Mouse (Mus musculus): ENCODE results near the gene Tpra1. TPM values are rescaled to one million over a fixed set of nuclear protein-coding genes. Genes with fewer than 3 reads are reported as not detected.
A peak's percentile ranks its signal among the peaks of the same experiment; 100 is the strongest.

The Tpra1 gene
- total RNA-seq, 2 experiments from 2014 or later, result 38.4 to 46.0 TPM

- DNase-seq (ENCODE audit: low spot score in 2 of 2), result no peak
Measured at GRCm38 (mm10) chr6:88925640-88926205, 23.7 kb downstream of the Tpra1 start.

- DNase-seq (ENCODE audit: low spot score in 2 of 2), result no peak
Measured at GRCm38 (mm10) chr6:88926870-88927269, 24.8 kb downstream of the Tpra1 start.

GRCm38 (mm10) chr6:88927595-88927994 lies 25.5 kb downstream of the Tpra1 start:
- peak; percentile 75 to 93 for DNase-seq (ENCODE audit: low spot score in 2 of 2)

DNA sequence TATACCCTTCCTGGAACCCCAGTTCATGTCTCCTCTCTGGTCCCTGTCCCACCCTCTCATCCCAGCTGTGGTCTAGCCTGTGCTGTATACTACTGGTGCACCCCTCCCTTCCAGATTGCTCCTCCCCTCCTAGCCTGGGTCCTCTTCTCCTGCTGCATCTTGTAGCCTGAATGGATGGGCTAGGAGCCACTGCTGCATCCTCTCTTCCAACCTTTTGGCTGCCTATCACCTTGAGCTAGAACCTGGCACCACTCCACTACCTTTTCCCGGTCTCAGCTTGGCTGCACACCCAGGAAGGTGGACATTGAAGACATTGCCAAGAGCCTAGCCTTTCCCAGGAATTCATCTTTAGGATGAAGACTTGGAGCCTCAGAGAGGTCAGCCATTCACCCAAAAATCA lies 26.0 kb downstream of the Tpra1 start:
- no peak for DNase-seq (ENCODE audit: low spot score in 2 of 2)

GRCm38 (mm10) chr6:88928576-88928975 lies 26.5 kb downstream of the Tpra1 start:
- no peak for DNase-seq (ENCODE audit: low spot score in 2 of 2)

DNA sequence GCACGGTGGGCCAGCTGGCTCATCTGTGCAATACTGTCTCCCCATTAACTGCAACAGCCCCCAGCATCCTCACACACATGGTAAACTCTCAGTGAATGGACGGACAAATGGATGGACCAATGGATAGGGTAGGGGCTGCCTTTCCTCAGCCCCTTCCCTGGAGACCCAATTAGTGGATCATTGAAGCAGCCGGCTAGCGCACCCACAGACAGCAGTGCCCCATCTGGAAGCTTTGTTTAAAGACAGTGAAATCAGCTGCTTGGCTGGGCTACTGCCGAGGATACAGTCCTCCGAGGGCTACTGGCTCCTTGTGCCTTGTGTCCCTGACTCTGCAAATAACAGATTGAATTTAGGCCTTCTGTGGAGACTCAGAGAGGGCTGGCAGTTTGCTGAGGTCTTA lies 27.4 kb downstream of the Tpra1 start:
- DNase-seq (ENCODE audit: low spot score in 2 of 2), result no peak

DNA sequence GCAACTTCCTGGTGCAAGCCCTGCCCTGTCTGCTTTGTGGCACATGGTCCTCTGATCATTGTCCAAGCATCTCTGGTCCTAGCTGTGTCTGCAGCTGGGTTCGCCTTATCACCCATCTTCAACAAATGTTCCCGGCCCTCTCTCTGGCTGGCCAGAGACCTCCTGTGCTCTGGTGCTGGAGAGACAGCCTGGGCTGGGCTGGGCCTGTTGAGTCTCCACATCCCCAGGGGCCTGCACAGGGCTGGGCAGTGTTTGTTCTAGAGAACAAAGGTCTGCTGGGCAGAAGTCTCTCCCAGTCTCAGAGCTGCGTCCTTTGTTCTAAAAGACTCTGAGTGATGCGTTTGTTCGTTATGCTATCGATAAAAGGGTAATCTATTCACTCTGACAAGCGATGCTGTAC lies 28.0 kb downstream of the Tpra1 start:
- no peak for DNase-seq (ENCODE audit: low spot score in 2 of 2)

GRCm38 (mm10) chr6:88931449-88931848 lies 29.4 kb downstream of the Tpra1 start:
- no peak for DNase-seq (ENCODE audit: low spot score in 2 of 2)

DNA sequence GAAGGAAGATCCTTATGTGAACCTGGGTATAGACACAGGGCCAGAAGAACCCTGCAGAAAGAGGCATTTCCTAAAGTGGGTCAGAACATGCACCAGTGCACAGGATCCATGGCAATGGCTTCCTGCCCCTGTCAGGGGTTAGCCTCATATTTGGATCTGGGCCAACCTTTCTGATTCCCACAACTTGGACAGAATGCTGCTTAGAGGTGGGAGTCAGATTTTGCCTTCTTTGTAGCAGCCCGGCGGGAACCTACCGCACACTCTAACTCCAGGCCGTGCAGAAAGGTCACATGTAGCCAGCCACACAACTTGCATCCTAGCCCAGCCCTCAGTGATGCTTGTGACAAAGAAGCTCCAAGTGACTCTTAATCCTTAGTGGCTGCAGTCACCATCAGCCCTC lies 32.1 kb downstream of the Tpra1 start:
- DNase-seq (ENCODE audit: low spot score in 2 of 2), result no peak

- DNase-seq (ENCODE audit: low spot score in 2 of 2), result peak; percentile 69 to 88
Measured at GRCm38 (mm10) chr6:88934816-88935215, 32.8 kb downstream of the Tpra1 start.

GRCm38 (mm10) chr6:88935735-88936276 lies 33.8 kb downstream of the Tpra1 start:
- DNase-seq (ENCODE audit: low spot score in 2 of 2), result peak in 1 of 2 experiments; percentile 72

- DNase-seq (ENCODE audit: low spot score in 2 of 2), result no peak
Measured at GRCm38 (mm10) chr6:88936342-88937213, 34.5 kb downstream of the Tpra1 start.

- DNase-seq (ENCODE audit: low spot score in 2 of 2), result no peak
Measured at GRCm38 (mm10) chr6:88937214-88937549, 35.1 kb downstream of the Tpra1 start.

DNA sequence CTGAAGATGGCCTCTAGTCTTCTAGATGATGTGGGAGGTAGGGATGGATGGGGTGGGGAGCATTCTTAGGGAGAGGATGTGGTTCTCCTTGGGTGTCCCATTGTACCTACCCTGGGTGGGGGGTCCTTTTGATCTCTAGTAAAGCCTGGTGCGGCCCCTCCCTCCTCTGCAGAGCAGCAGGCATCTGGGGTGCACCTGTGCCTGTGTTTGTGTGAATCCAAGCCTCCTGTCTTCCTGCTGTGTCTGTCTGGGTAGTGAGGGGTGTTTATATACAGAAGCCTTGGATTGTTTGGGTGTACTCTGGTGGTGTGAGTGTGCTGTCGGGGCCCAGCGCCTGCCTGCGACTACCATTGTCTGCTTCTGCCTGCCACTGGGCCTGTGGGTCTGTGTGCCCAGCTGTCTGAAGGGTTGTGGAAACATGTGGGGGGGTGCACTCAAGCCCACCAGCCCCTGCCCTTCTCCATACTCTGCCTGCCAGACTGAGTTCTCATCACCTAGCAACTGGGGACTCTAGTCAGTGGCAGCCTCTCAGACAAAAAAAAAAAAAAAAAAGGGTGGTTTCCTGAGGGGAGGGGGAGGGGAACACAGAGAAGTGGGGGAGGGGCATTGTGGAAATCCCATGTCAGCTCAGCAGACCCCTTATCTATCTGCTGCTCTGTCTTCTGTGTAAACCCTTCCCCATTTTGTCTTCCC lies 36.1 kb downstream of the Tpra1 start:
- DNase-seq (ENCODE audit: low spot score in 2 of 2), result no peak

- DNase-seq (ENCODE audit: low spot score in 2 of 2), result no peak
Measured at GRCm38 (mm10) chr6:88938664-88939055, 36.6 kb downstream of the Tpra1 start.

GRCm38 (mm10) chr6:88939281-88940089 lies 37.4 kb downstream of the Tpra1 start:
- peak in 1 of 2 experiments; percentile 65 for DNase-seq (ENCODE audit: low spot score in 2 of 2)

DNA sequence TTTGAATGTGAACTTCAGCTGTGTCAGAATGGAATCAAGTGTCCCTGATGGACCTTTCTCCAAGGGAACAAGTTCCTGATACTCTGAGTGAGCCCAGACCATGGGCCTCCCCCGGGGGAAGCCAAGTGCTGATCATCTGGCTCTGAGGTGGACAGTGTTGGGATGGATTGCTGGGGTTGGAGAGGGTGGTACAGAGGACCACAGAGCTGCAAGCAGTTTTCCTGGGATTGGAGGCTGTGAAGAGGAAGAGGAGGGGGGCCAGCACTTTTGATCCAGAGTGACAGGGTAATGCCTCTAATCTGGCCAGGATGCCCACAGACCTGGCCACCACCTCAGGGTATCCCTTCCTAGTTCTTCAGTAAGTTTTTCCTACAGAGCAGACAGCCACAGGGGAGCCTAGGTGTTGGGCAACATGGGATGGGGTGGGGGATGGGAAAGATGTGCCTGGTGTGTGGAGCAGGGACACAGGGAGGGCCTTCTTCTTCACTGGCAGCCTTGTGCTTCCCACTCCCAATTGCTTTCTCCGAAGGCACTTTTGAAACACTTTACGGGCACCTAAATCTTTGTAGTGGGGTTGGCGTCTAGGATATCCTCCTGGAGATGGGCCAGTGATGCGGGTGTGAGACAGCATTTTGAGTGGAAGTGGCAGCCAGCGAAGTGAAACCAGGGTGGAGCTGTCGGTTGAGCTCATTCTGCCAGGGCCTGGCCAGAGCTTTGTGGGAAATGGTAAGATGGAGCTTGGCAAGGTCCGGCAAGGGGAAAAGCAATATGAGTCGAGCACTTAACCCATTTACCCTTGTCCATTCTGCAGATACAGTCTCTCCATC lies 38.3 kb downstream of the Tpra1 start:
- DNase-seq (ENCODE audit: low spot score in 2 of 2), result no peak

DNA sequence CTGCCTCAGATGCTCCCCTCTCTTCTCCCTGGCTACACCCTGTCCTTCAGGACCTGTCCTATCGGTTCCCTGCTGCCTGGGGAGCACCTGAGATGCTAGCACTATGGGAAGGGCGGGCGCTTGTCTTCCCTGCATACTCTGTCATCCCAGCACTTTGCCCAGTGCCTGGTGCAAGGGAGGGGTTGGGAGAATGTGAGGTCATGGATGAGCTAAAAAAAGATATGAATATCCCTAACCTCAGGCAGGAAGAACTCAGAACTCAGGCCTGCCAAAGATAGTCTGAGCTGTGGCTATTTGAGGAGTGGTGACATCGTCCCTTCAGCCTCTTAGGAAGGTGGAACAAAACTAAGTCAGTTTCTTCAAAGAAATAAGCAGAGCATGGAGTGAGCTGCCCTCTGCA lies 39.6 kb downstream of the Tpra1 start:
- no peak for DNase-seq (ENCODE audit: low spot score in 2 of 2)

DNA sequence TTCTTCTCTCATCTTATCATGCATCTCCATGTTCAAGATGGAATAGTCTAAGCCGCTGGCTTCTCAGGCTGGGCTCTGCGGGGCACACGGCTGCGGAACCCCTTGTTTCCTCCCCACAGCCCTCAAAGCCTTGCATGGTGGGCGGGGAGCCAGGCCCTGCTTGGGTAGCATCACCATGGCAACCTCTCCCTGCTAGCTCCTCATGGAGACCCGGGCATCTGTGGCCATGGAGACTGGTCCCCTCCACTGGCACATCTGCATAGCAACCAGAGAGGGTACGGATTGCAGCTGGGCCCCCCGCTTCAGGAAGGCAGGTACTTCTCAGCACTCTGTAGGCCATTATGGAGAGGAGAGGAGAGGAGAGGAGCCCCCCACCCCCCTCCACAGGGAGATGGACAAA lies 40.5 kb downstream of the Tpra1 start:
- DNase-seq (ENCODE audit: low spot score in 2 of 2), result peak; percentile 58 to 75

- no peak for DNase-seq (ENCODE audit: low spot score in 2 of 2)
Measured at GRCm38 (mm10) chr6:88943666-88944065, 41.6 kb downstream of the Tpra1 start.
